Mouse (Mus musculus) hindbrain, embryonic 11.5 days (tissue): ENCODE measurements around the gene Dcaf5. TPM values are rescaled to one million over a fixed set of nuclear protein-coding genes. Genes with fewer than 3 reads are reported as not detected.

Source experiments
- ATAC-seq: fragments of 200-750 bp; cut with Nextera tagmentation; 2 replicates; pipeline ENCODE4 v1.8.0; 2017; ENCODE audit warnings: mild to moderate bottlenecking, moderate TSS enrichment, moderate library complexity; ENCODE audit not compliant: low FRiP score
- DNase-seq: peaks from one replicate; pipeline ENCODE4 v3.0.0-alpha.2; 2015; ENCODE audit warnings: low spot score
- H3K27ac ChIP-seq: fragments of 300-500 bp; sonication (generic); 2 replicates; pipeline ENCODE4 v1.5.1; 2014; ENCODE audit warnings: mild to moderate bottlenecking, low read depth, low read length
- H3K27me3 ChIP-seq: fragments of 300-500 bp; sonication (generic); 2 replicates; pipeline ENCODE4 v1.6.1; 2014; ENCODE audit warnings: mild to moderate bottlenecking, low read length, moderate library complexity, mixed read lengths; ENCODE audit not compliant: control insufficient read depth, insufficient read depth
- H3K36me3 ChIP-seq: fragments of 300-500 bp; sonication (generic); 2 replicates; pipeline ENCODE4 v1.6.1; 2014; ENCODE audit warnings: mild to moderate bottlenecking, low read length, moderate library complexity, mixed read lengths; ENCODE audit not compliant: control insufficient read depth, insufficient read depth
- H3K4me1 ChIP-seq: fragments of 300-500 bp; sonication (generic); replicated peaks from 2 replicates; pipeline ENCODE4 v1.6.1; 2014; ENCODE audit warnings: low read length, mixed read lengths; ENCODE audit not compliant: control insufficient read depth, insufficient read depth
- H3K4me2 ChIP-seq: fragments of 300-500 bp; sonication (generic); replicated peaks from 2 replicates; pipeline ENCODE4 v1.6.1; 2014; ENCODE audit warnings: mild to moderate bottlenecking, low read depth, low read length
- H3K4me3 ChIP-seq: fragments of 300-500 bp; sonication (generic); 2 replicates; pipeline ENCODE4 v1.5.1; 2014; ENCODE audit warnings: low read depth, low read length
- H3K9ac ChIP-seq: fragments of 300-500 bp; sonication (generic); 2 replicates; pipeline ENCODE4 v1.6.1; 2014; ENCODE audit warnings: low read depth, low read length
- H3K9me3 ChIP-seq: fragments of 300-500 bp; sonication (generic); 2 replicates; pipeline ENCODE4 v1.6.1; 2016; ENCODE audit warnings: low read length; ENCODE audit not compliant: control insufficient read depth
- WGBS: fragments of 180-500 bp; shearing (Covaris S2); extraction: QIAGEN DNeasy Blood & Tissue Kit; methylation state at CpG from one replicate; pipeline ENCODE4 v1.1.7; 2014; 5-methylcytosine and 5-hydroxymethylcytosine counted together
- polyA plus RNA-seq: library from polyadenylated mRNA; unstranded; fragments of >200 nt; fragmentation: Nextera tagmentation; extraction: Ambion mirVana; gene quantifications from 2 replicates; pipeline ENCODE4 v1.2.1, GENCODE M21; 2014

Dcaf5 gene
- polyA plus RNA-seq, 1 experiment from 2014 or later, result 15.1 TPM

DNA sequence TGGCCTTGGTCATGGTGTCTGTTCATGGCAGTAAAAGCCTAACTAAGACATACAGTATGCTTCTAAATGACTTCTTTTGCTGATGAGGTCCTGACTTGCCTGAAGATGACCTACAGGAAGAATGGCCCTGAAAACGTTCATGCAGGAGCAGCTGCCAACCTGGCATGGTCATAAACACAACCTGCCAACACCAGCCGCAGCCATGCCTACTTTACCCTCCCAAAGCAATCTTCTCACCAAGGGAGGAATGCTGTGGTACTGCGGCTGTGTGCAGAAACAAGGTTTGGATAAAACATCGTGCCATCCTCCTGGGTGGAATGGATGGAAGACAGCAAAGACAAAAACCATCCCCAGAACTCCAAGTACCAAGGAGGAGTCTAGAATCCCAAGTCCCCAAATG is 57.0 kb downstream of the Dcaf5 start:
- Histone ChIP-seq H3K4me1 (no peaks in the 10 kb centered on the region), H3K4me3 (no peak overlapping the region), H3K27ac (no peak overlapping the region), H3K27me3 (no peaks in the 10 kb centered on the region), H3K9ac (no peak overlapping the region), H3K36me3 (no peaks in the 10 kb centered on the region), H3K4me2 (no peak overlapping the region), H3K9me3 (no peaks in the 10 kb centered on the region)
- ATAC-seq (no peak), DNase-seq (no peak)
- WGBS, result 80% methylated on average over 4 of the region's 4 CpGs

DNA sequence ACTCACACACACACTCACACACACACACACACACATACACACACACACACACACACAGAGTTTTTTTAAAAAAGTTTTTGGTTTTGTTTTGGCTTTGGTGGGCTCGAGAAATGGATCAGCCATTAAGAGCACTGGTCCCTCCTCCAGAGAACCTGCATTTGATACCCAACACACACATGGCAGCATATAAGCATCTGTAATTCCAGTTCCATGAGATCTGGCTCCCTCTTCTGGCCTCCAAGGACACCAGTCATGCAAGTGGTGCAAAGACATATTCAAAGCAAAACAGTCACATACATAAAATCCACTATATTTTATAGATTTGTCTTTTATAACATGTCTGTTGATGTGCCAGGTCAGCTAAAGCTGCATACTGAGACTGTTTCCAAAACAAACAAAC is 58.8 kb downstream of the Dcaf5 start:
- no peaks in the 10 kb centered on the region for H3K9me3 ChIP-seq
- no peaks in the 10 kb centered on the region for H3K27me3 ChIP-seq
- H3K4me3 ChIP-seq, result no peak overlapping the region
- H3K27ac ChIP-seq, result no peak overlapping the region
- WGBS, result 54% methylated on average over 1 of the region's 1 CpGs
- no peaks in the 10 kb centered on the region for H3K4me1 ChIP-seq
- no peak overlapping the region for H3K4me2 ChIP-seq
- H3K9ac ChIP-seq, result no peak overlapping the region
- ATAC-seq (no peak), DNase-seq (peak; percentile 40)
- no peaks in the 10 kb centered on the region for H3K36me3 ChIP-seq

DNA sequence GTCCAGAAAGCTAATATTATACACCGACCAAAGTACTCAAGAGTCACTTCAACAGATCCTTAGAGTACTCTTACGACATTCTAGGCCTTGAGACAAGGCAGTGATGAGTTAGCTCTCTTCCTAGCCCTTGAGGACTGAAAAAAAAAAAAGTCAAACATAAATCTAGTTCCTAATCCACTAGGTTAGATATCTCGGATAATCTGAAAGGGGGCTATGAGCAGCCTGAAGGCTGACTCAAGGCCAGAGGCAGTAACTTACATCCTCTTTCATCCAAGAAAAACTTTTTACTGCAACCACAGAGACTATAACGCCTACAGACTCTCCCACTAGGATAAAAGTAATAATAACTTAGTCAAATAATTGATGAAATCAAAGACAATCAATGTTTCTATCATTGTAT is 60.7 kb downstream of the Dcaf5 start:
- no peak for ATAC-seq
- Histone ChIP-seq H3K9me3 (no peaks in the 10 kb centered on the region), H3K27ac (no peak overlapping the region), H3K4me2 (no peak overlapping the region), H3K9ac (no peak overlapping the region), H3K27me3 (no peaks in the 10 kb centered on the region), H3K4me1 (no peaks in the 10 kb centered on the region), H3K4me3 (no peak overlapping the region), H3K36me3 (no peaks in the 10 kb centered on the region)
- 96% methylated on average over 4 of the region's 4 CpGs for WGBS
- DNase-seq, result no peak

DNA sequence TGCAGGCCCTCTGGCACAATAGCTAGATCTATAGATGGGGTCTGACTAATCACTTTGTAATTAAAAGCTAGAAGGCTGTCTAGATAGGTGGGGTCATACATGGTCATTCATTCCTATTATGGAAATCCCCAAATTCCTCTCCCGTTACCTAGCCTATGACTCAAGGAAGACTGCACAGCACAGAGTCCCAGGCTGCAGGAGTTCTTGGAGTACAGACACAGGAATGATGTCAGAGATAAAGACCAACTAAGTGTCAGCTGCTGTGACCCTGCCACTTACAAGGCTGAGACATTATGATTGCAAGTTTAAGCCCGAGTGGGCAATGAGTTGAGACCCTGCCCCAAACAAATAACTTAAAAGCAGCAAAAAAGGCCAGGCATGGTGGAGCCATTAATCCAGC is 61.7 kb downstream of the Dcaf5 start:
- H3K27ac ChIP-seq, result no peak overlapping the region
- H3K9me3 ChIP-seq, result no peaks in the 10 kb centered on the region
- DNase-seq, result no peak
- no peak overlapping the region for H3K9ac ChIP-seq
- WGBS, result 88% methylated on average over 2 of the region's 2 CpGs
- no peak for ATAC-seq
- H3K4me1 ChIP-seq, result no peaks in the 10 kb centered on the region
- H3K4me3 ChIP-seq, result no peak overlapping the region
- no peak overlapping the region for H3K4me2 ChIP-seq
- no peaks in the 10 kb centered on the region for H3K36me3 ChIP-seq
- no peaks in the 10 kb centered on the region for H3K27me3 ChIP-seq

DNA sequence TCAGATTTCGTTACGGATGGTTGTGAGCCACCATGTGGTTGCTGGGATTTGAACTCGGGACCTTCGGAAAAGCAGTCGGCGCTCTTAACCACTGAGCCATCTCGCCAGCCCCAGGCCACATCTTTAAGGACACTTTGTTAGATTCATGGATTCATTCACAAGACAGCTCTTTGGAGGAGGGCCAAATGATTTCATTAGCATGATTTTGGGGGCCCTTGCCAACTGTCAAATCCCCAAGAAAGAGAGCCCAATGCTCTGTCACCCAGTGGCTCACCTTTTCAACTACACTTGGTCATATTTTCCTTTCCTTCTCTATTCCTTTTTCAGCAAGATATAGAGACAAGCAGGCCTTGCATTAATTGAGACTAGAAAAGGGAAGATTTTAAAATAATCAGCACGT is 63.5 kb downstream of the Dcaf5 start:
- no peaks in the 10 kb centered on the region for H3K9me3 ChIP-seq
- DNase-seq (no peak), ATAC-seq (no peak)
- 94% methylated on average over 7 of the region's 8 CpGs for WGBS
- H3K4me2 ChIP-seq, result no peak overlapping the region
- H3K9ac ChIP-seq, result no peak overlapping the region
- no peak overlapping the region for H3K4me3 ChIP-seq
- no peak overlapping the region for H3K27ac ChIP-seq
- H3K27me3 ChIP-seq, result no peaks in the 10 kb centered on the region
- H3K36me3 ChIP-seq, result no peaks in the 10 kb centered on the region
- no peaks in the 10 kb centered on the region for H3K4me1 ChIP-seq

DNA sequence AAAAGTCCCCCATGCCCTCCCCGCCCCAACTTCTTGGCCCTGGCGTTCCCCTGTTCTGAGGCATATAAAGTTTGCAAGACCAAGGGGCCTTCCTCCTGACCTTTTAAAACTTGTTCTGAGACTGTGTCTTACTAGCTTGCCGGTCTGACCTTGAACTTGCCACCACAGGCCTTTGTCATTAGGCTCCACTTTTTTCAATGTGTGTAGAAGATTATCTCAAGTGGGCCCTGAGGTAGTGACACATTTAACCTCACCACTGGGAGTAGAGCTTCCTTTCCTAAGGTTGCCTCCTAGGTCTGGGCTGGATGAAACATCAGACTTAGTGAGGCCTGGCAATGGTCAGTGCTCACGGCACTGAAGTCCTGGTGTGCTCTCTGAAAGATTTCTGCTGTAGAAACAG is 69.2 kb downstream of the Dcaf5 start:
- DNase-seq, result no peak
- no peaks in the 10 kb centered on the region for H3K36me3 ChIP-seq

DNA sequence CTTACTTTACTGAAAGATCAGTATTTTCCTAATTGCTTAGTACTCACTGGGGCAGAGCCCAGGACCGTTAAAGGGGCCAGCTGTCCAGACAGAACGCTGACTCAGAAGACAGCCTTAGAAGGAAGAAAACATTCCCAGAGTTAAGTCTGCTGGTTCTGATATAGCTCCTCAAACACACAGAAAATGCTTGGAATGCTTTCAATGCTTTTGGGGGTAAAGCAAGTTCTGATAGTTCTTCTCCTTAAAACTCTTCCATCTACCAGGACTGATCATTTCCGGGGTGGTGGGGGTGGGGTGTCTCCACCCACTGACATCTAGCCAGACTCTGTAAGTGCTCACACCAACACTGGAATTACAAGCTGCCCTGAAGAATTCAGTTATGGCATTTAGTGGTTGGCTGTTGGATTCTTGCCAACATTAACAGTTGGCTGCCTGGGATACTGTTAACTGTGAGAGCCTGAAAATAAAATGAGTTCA is 70.4 kb downstream of the Dcaf5 start:
- DNase-seq, result no peak
- H3K4me3 ChIP-seq, result no peak overlapping the region
- no peak overlapping the region for H3K27ac ChIP-seq
- H3K4me2 ChIP-seq, result no peak overlapping the region
- 70% methylated on average over 3 of the region's 3 CpGs for WGBS
- no peaks in the 10 kb centered on the region for H3K9me3 ChIP-seq
- no peaks in the 10 kb centered on the region for H3K36me3 ChIP-seq
- H3K9ac ChIP-seq, result no peak overlapping the region
- no peaks in the 10 kb centered on the region for H3K4me1 ChIP-seq
- no peaks in the 10 kb centered on the region for H3K27me3 ChIP-seq
- no peak for ATAC-seq

More for the DNA sequence above, 69.2 kb downstream of the Dcaf5 start:
- Histone ChIP-seq H3K9ac (no peak overlapping the region), H3K27ac (no peak overlapping the region), H3K4me2 (no peak overlapping the region), H3K27me3 (no peaks in the 10 kb centered on the region), H3K4me3 (no peak overlapping the region), H3K4me1 (no peaks in the 10 kb centered on the region), H3K9me3 (no peaks in the 10 kb centered on the region)
- WGBS, result 79% methylated on average over 4 of the region's 4 CpGs
- no peak for ATAC-seq

DNA sequence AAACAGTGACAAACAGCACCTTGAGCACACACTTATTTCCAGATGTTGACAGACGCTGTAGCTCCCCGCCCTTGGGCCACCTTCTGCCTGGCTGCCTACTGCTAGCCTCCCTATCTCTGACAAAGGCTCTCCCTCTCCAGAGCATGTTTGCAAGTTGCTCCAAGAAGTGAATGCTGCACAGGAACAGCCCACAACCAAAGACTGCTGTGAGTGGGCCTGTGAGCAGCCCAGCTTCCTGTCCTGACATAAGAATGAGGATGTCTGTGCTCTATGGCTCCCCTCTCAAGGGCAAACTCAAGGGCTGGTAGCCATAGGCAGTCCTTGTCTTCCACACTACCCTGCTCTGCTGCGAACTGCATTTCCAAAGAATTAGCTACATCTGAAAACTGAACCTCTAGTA is 71.1 kb downstream of the Dcaf5 start:
- H3K4me2 ChIP-seq, result no peak overlapping the region
- DNase-seq (no peak), ATAC-seq (no peak)
- H3K4me3 ChIP-seq, result no peak overlapping the region
- H3K9ac ChIP-seq, result no peak overlapping the region
- H3K27ac ChIP-seq, result no peak overlapping the region
- no peaks in the 10 kb centered on the region for H3K4me1 ChIP-seq
- H3K27me3 ChIP-seq, result no peaks in the 10 kb centered on the region
- no peaks in the 10 kb centered on the region for H3K36me3 ChIP-seq
- H3K9me3 ChIP-seq, result no peaks in the 10 kb centered on the region
- WGBS, result 92% methylated on average over 3 of the region's 3 CpGs

DNA sequence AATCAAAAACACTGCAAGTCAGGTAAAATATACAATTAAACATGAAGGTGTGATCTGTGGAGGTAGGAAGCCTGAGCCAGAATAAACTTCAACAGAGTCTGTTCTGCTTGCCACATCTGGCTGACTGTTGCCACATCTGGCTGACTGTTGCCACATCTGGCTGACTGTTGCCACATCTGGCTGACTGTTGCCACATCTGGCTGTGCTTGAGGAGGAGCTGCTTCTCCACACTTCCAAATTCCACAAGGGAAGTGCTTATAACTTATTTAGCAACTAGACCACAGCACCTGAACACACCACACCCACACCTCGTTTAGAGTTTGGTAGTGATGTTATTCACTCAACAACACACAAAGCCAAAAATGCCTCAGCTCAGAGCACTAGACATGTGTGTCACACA is 74.7 kb downstream of the Dcaf5 start:
- 96% methylated on average over 1 of the region's 1 CpGs for WGBS
- Histone ChIP-seq H3K4me1 (no peaks in the 10 kb centered on the region), H3K27me3 (no peaks in the 10 kb centered on the region), H3K27ac (no peak overlapping the region), H3K9me3 (no peaks in the 10 kb centered on the region), H3K9ac (no peak overlapping the region), H3K4me2 (no peak overlapping the region), H3K4me3 (no peak overlapping the region), H3K36me3 (no peaks in the 10 kb centered on the region)
- DNase-seq (no peak), ATAC-seq (no peak)
